Mouse (Mus musculus): ENCODE data around the gene Tars2. TPM values are rescaled to one million over a fixed set of nuclear protein-coding genes. Genes with fewer than 3 reads are reported as not detected.

Gene Tars2
- total and polyA plus RNA-seq, 3 experiments, result 59.8 to 97.6 (median 71.1) TPM

- Histone ChIP-seq H3K27me3 (replicated peaks) (no peaks in the 10 kb centered on the region), H3K36me3 (replicated peaks in 1 of 2; ENCODE audit: control insufficient read depth in 1 of 2, insufficient read depth in 1 of 2, low read length in 1 of 2) (peaks cover 76 to 100% of the 10 kb centered on the region in 2 experiments), H3K4me3 (replicated peaks in 1 of 3; ENCODE audit: low read depth in 2 of 3, low read length in 2 of 3, poor library complexity in 1 of 3) (no peak within 1 kb of the TSS), H3K4me1 (ENCODE audit: control insufficient read depth in 1 of 2, insufficient read depth in 2 of 2) (peaks cover 3 to 21% of the 10 kb centered on the region in 2 experiments; a peak in 3 of 4 replicates), H3K27ac (ENCODE audit: insufficient read depth, low read depth) (no peak within 1 kb of the TSS), H3K79me2 (replicated peaks; ENCODE audit: control insufficient read depth, extremely low read depth, insufficient read depth, poor library complexity, severe bottlenecking) (no peaks in the 10 kb centered on the region), H3K4me2 (ENCODE audit: insufficient read depth, low read depth, poor library complexity, severe bottlenecking) (no peak within 1 kb of the TSS), H3K9ac (ENCODE audit: insufficient read depth, low read depth) (no peak within 1 kb of the TSS), H3K9me3 (replicated peaks; ENCODE audit: low read length) (no peaks in the 10 kb centered on the region)
- TF ChIP-seq MYC (IDR thresholded peaks at IDR 0.05; ENCODE audit: low read depth, low read length), result no peak
- TF ChIP-seq ZMIZ1 (IDR thresholded peaks at IDR 0.05; ENCODE audit: low read depth, low read length), result no peak
- no peak for TF ChIP-seq TCF12 (IDR thresholded peaks at IDR 0.05; ENCODE audit: low read depth, low read length)
- TF ChIP-seq MAX (IDR thresholded peaks at IDR 0.05; ENCODE audit: low read length), result no peak
- TF ChIP-seq GABPA (IDR thresholded peaks at IDR 0.05; ENCODE audit: insufficient replicate concordance, low read depth, low read length), result no peak
- TF ChIP-seq HCFC1 (IDR thresholded peaks at IDR 0.05; ENCODE audit: low read depth, low read length), result no peak
- no peak for TF ChIP-seq ELF1 (IDR thresholded peaks at IDR 0.05; ENCODE audit: low read depth, low read length)
- no peak for TF ChIP-seq UBTF (IDR thresholded peaks at IDR 0.05; ENCODE audit: low read depth, low read length)
- TF ChIP-seq MAFK (IDR thresholded peaks at IDR 0.05; ENCODE audit: insufficient replicate concordance, low read length), result no peak
- TF ChIP-seq NELFE (IDR thresholded peaks at IDR 0.05; ENCODE audit: low read depth, low read length), result no peak
- no peak for TF ChIP-seq RCOR1 (conservative IDR thresholded peaks at IDR 0.05; ENCODE audit: low read depth, low read length)
- TF ChIP-seq E2F4 (IDR thresholded peaks at IDR 0.05; ENCODE audit: insufficient replicate concordance, low read depth, low read length), result no peak
- TF ChIP-seq USF1 (IDR thresholded peaks at IDR 0.05; ENCODE audit: low read depth, low read length), result no peak
- no peak for TF ChIP-seq CHD1 (IDR thresholded peaks at IDR 0.05; ENCODE audit: low read depth, low read length)
- TF ChIP-seq ETS1 (conservative IDR thresholded peaks at IDR 0.05; ENCODE audit: low read depth, low read length), result no peak
- TF ChIP-seq CHD2 (IDR thresholded peaks at IDR 0.05; ENCODE audit: low read length), result no peak
- TF ChIP-seq BHLHE40 (IDR thresholded peaks at IDR 0.05; ENCODE audit: low read depth, low read length), result no peak
- no peak for TF ChIP-seq CTCF (conservative IDR thresholded peaks at IDR 0.05 in 1 of 2, IDR thresholded peaks at IDR 0.05 in 1 of 2; ENCODE audit: low read depth in 2 of 2, low read length in 2 of 2)
- DNase-seq (ENCODE audit: extremely low read depth), result no peak
- in situ Hi-C loops (cut with MboI; ENCODE audit: low pct_ligation_motif_present, low pct_unique_long_range_greater_than_20kb, low sequenced_read_pairs), result no loop called here
- dilution Hi-C loops (cut with MboI; ENCODE audit: extremely low pct_ligation_motif_present, extremely low pct_unique_long_range_greater_than_20kb, low sequenced_read_pairs), result no loop called here
These were observed 20.5 kb downstream of the Tars2 start, which contains the start of gene Ecm1 for GRCm38 (mm10) chr3:95739353-95740104. TSS of gene Ecm1 (minus strand) at chr3:95739569.

- Histone ChIP-seq H3K27me3 (replicated peaks) (no peaks in the 10 kb centered on the region), H3K9me3 (replicated peaks; ENCODE audit: low read length) (no peaks in the 10 kb centered on the region), H3K4me3 (replicated peaks in 1 of 3; ENCODE audit: low read depth in 2 of 3, low read length in 2 of 3, poor library complexity in 1 of 3) (no peak overlapping the region), H3K36me3 (replicated peaks in 1 of 2; ENCODE audit: control insufficient read depth in 1 of 2, insufficient read depth in 1 of 2, low read length in 1 of 2) (peaks cover 44 to 73% of the 10 kb centered on the region in 2 experiments), H3K9ac (ENCODE audit: insufficient read depth, low read depth) (no peak overlapping the region), H3K4me1 (ENCODE audit: control insufficient read depth in 1 of 2, insufficient read depth in 2 of 2) (peaks cover 9 to 33% of the 10 kb centered on the region in 2 experiments; a peak in 3 of 4 replicates), H3K4me2 (ENCODE audit: insufficient read depth, low read depth, poor library complexity, severe bottlenecking) (no peak overlapping the region), H3K79me2 (replicated peaks; ENCODE audit: control insufficient read depth, extremely low read depth, insufficient read depth, poor library complexity, severe bottlenecking) (no peaks in the 10 kb centered on the region), H3K27ac (ENCODE audit: insufficient read depth, low read depth) (no peak overlapping the region)
- DNase-seq (ENCODE audit: extremely low read depth), result no peak
- TF ChIP-seq UBTF (IDR thresholded peaks at IDR 0.05; ENCODE audit: low read depth, low read length) (no peak), ZKSCAN1 (IDR thresholded peaks at IDR 0.05; ENCODE audit: borderline replicate concordance, low read depth, low read length) (no peak), MAFK (IDR thresholded peaks at IDR 0.05; ENCODE audit: insufficient replicate concordance, low read length) (no peak), KAT2A (IDR thresholded peaks at IDR 0.05; ENCODE audit: insufficient replicate concordance, low read length) (no peak), MXI1 (IDR thresholded peaks at IDR 0.05; ENCODE audit: low read depth, low read length) (no peak), CHD1 (IDR thresholded peaks at IDR 0.05; ENCODE audit: low read depth, low read length) (no peak), HCFC1 (IDR thresholded peaks at IDR 0.05; ENCODE audit: low read depth, low read length) (no peak), ZNF384 (IDR thresholded peaks at IDR 0.05; ENCODE audit: low read depth, low read length) (no peak), SIN3A (IDR thresholded peaks at IDR 0.05; ENCODE audit: low read length) (no peak), RCOR1 (conservative IDR thresholded peaks at IDR 0.05; ENCODE audit: low read depth, low read length) (no peak), PAX5 (IDR thresholded peaks at IDR 0.05; ENCODE audit: low read length) (no peak), BHLHE40 (IDR thresholded peaks at IDR 0.05; ENCODE audit: low read depth, low read length) (no peak), ETS1 (conservative IDR thresholded peaks at IDR 0.05; ENCODE audit: low read depth, low read length) (no peak), NRF1 (IDR thresholded peaks at IDR 0.05; ENCODE audit: low read depth, low read length) (no peak)
- in situ Hi-C loops (cut with MboI; ENCODE audit: low pct_ligation_motif_present, low pct_unique_long_range_greater_than_20kb, low sequenced_read_pairs) (no loop called here), dilution Hi-C loops (cut with MboI; ENCODE audit: extremely low pct_ligation_motif_present, extremely low pct_unique_long_range_greater_than_20kb, low sequenced_read_pairs) (no loop called here)
These were observed 24.8 kb downstream of the Tars2 start for GRCm38 (mm10) chr3:95735071-95735670.

All from CH12.LX (cell line).